Mouse (Mus musculus): Measurements from ENCODE around the gene Gm20219.

Gm20219 gene

DNA sequence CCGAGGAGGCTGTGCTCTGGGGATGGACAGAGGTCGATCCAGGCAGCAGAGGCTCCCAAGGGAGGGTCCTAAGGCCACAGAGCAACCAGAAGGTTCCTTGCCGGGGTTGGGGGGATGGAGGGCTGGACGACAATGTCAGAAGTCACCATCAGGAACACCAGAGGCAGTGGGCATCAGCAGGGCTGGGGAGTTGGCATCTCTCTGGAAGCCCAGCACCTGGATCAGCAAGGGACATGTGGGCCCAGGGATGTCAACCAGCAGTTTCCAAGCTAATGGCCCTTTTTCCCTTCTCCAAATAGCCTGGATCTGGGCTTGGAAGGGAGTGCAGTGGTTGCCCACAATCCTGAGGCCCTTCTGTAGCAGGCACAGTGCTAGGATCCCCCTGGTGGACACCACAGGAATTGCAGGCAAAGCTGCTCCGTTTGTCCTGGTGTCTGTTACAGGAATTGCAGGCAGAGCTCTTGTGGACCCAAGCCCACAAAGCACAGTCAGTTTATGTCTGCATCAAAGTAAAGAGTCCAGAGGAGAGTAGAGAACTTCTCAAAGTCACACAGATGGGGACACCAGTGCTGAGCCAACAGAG is 1.3 kb downstream of the Gm20219 start:
- peak; percentile 54 for DNase-seq (ENCODE audit: low read depth, low spot score)

DNA sequence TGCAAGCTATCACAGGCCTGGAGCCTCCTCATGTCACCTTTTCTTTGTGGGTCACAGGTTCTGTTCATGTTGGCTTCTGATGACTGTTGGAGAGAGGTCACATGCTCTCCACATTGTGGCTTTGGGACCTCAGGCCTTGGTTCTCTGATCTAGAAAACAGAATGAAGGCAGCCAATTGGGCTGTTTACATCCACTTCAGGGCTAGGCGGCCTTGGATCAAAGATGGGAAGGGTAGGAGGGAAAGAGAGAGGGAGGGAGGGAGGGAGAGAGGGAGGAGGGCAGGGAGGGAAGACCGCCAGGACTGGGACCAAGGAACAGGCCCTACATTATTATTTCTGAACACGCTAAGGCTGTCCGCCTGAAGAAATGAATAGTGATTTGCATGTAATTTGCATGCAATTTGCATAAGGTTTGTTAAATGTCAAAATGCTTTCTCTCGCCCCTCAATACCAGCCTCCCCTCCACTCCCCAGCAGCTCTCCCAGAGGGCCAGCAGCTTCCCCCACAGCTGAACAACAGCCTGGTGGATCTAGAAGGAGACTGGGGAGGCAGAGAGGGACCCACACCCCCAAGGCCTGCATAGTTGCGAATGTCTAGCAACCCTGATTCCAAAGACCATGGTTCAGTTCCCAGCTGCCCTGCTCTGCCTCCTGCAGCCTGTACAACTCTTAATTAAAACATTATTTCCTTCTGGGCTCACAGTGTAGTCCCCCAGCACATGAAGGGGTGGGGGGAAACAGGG is 2.2 kb downstream of the Gm20219 start:
- no peak for DNase-seq (ENCODE audit: low read depth, low spot score)

DNA sequence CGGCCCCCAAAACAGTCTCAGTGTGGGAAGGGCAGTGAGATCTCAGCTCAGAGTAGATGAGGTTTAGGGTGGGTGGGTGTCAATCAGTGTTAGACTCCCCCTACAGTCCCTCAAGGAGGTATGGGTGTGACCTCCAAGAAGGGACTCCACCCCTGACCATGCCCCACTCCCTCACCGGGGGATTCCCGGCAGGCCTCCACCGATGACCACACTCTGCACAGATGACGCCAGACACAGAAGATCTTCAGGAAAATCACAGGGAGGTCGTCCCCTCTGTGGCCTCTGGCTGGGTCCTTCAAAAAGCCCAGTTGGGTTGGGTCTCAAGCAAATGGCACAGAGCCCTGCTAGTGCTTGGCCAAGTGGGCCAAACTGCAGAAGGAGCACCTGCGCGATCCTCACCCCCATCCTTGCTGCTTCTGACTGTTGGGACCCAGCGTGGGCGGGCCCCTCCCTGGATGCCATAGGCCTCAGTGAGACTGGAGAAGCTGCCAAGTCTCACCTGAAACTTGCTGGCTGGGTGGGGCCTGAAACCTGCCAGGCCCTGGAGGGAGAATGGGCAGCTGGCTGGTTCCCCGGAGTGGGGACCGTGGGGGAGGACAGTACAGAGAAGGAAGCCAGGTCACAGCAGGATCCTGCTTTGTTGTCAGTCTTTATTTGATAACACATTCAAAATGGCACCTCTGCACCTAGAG is 3.3 kb downstream of the Gm20219 start:
- no peak for DNase-seq (ENCODE audit: low read depth, low spot score)

DNA sequence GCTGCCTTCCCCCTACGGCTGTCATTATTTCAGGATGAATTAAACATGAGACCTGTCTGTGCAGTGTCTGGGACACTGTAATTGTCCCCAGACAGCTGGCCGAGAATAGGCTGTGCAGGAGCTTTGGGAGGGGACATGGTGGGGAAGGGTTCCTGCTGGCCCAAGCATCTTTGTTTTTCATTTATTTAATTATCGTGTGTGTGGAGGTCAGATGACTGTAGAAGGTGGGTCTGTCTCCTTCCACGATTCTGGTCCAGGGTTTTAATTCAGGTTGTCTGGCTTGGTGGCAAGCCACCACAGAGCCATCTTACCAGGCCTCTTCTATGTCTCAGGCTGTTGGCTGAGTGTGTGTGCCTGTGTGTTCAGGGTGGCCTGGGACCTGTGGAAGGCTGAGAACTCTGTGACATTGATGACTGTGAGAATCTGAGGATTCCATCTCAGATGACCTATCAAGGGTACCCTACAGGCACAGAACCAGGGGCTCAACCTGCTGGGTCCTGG is 5.5 kb downstream of the Gm20219 start:
- no peak for DNase-seq (ENCODE audit: low read depth, low spot score)

DNA sequence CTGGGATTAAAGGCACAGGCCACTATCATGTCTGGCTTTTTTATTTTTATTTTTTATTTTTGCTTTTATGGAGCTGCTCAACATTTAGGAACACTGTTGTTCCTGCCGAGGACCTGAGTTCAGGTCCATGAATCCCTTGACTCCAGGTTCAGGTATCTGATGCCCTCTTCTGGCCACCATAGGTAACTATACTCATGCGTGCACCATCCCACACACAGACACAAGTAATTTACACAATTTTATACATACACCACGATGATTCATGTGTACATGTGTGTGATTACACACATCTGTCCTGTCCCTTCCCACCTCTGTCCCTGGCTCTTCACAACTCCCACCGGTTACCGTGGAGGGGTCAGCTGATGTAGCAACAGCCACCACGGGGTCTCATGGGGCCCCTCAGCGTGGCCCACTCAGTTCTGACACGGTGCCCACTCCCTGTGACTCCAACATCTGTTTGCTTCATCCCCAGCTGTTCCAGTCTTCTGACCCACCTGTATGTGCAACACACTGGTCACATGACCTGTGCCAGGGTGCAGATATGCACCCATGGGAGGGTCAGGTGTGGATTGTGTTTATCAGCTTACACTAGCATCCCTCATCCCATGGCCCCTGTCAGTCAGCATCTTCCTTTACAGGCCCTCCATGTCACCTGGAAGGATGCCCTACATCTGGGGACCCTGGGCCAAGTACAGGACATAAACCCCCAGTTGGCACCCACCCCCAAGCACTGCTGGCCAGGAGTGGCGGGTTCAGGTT is 6.2 kb downstream of the Gm20219 start:
- no peak for DNase-seq (ENCODE audit: low read depth, low spot score)

DNA sequence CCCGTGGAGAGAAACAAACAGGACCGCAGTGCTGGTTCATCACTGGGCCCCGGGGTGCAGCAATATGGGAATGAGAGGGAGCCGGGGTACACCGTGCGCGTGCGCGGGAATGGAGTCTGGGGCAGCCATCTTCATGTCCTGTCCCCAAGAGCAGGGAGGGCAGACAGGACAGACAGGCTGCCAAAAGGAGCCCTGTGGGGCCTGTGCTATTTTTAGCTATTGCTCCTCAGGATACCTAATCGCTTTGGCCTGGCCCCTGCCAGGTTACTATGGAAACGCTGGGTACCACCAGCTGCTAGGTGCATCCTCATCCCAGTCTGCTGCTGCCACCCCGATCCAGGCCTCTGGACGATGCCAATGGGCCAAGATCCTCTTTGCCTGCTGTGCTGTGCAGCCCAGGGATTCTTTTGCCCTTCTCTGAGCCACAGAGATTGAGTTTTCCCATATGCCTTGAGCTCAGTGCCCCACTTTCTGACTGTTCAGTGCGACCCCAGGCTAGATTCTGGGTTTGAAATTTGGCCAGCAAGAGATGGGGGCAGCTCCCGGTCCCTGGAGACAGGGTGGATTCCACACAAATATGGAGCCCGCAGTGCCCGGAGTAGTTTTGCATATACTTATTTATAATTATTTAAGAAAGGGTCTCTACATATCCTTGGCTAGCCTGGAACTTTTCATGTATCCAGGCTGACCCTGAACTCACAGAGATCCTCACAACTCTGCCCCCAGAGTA is 6.9 kb downstream of the Gm20219 start:
- no peak for DNase-seq (ENCODE audit: low read depth, low spot score)

DNA sequence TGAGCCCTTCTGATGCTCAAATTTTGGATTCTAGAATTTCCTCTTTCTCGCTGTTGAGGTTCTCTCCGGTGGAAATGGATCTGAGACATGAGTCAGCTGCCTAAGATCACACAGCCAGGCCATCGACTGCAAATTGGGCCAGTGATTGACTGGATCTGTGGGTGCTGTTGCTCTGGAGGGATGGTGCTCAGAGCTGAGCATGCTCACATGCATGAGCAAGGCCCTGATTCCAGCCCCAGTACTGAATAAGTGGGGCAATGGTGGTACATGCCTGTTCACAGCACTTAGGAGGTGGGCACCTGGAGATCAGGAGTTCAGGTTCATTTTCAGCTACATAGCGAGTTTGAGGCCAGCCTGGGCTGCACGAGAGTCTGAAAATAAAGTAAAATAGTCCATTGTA is 7.6 kb downstream of the Gm20219 start:
- no peak for DNase-seq (ENCODE audit: low read depth, low spot score)

DNA sequence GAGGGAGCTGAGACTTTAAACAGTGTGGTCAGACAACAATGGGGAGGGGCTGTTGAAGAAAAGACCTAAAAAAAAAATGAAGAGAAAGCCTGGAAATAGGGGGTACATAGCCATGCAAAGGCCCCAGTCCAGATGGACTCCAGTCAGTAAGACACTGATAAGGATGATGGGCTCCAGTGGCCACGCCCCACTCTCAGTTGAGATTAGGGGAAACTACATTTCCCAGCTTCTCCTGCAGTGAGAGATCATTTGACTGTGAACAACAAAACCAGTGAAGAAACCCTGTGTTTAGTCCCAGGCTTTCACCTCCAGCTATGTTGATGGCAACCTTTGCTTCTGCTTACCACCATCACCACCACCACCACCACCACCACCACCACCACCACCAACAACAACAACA is 8.2 kb downstream of the Gm20219 start:
- no peak for DNase-seq (ENCODE audit: low read depth, low spot score)

DNA sequence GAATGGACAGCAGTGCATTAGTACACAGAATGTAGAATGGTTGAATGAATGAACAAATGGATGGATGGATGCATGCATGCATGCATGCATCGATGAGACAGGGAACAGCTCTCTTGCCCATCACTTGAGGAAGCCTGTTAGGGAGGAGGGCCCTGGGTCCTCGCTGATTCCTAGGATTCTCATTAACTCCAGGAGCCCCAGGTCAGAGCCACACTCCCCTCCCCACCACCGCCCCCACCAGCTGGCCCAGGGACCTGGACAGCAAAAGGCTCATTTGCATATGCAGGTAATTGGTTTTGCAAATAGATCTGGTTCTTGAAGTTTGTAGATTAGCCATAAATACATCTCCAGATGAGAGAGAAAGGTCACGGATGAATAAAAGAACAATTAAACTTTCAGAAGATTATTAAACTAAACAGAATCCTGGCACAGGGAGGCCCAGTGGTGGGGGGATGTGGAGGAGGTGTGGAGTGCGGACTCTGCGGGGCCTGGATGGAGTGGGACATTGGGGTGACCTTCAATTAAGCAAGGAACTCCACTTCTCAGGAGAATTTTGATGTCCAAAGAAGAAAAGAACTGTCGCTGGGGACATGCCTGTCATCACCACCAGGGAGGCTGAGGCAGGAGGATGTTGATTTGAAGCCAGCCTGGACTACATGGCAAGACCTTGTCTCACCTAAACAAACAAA is 9.3 kb downstream of the Gm20219 start:
- DNase-seq (ENCODE audit: low read depth, low spot score): no peak

DNA sequence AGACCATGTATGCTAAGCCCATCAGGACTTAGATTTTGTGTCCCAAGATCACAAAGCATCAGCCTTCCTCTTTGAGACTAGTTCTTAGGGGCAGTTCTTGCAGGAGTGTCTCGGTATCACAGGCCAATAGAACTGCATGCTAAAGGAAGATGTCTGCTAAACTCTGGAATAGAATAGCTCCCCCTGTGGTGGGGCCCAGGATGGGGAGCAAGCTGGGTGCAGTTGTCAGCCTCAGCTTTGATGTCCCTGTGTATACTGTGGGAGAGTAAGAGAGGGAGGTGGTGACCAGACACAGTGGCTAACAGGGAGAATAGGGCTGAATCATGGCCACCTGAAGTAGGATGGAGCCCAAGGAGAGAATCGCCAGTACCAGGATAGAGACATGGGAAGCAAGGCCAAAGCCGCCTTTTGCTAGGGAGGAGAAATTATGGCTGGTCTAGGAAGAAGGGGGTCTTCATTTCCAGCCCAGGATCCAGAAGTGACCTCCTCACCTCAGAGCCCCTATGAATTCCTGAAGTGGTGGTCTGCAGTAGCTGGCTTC is 10.4 kb downstream of the Gm20219 start:
- no peak for DNase-seq (ENCODE audit: low read depth, low spot score)

DNA sequence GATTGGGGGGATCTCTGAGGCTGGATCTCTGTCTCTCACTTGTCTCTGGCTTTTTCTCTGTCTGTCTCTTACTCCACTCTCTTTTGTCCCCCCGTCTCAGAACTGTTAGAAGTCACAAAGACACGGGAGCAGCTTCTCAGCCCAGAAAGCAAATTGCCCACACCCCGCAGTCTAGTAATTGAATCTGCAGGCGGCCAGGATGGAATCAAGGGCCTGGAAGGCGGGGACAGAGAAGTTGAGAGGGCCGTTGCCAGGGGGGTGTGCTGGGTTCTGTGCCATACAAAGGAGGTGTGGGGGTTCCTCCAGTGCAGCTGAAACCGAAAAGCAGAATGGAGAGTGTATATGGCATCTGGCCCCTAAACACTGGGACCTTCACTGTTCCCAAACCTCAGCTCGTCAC is 11.5 kb downstream of the Gm20219 start:
- DNase-seq (ENCODE audit: low read depth, low spot score): no peak

DNA sequence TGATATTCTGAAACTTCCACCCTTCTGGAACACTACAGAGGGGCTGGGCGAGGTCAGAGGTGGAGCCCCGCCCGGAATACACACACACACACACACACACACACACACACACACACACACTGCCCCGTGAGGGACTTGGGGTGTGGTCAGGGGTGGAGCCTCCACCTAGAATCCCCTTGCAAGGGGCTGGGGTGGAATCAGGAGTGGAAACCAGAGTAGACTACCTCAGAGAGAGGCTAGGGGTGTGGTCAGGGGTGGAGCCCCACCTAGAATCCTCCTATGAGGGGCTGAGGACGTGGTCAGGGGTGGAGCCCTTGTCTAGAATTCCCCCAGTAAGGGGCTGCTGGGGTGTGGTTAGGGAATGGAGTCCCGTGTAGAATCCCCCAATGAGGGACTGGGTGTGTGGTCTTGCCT is 13.6 kb downstream of the Gm20219 start:
- no peak for DNase-seq (ENCODE audit: low read depth, low spot score)

DNA sequence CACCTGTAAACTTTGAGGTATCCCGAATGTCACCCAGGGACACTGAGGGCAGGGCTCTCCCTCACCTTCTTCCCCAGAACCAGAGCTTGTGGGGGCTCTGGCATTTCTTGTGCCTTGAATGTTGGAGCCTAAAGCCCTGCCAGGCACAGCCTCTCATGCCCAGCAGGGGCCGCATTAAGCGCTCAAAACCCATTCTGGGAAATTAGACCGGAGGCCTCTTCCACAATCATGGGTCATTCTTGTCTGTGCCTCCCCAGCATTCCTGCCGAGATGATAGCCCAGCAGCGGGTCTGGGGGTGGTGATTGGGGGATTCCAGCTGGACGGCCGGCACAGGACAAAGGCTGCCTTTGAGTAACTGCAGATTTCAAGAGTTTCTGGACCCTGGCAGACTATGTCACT is 16.3 kb downstream of the Gm20219 start:
- no peak for DNase-seq (ENCODE audit: low read depth, low spot score)

DNA sequence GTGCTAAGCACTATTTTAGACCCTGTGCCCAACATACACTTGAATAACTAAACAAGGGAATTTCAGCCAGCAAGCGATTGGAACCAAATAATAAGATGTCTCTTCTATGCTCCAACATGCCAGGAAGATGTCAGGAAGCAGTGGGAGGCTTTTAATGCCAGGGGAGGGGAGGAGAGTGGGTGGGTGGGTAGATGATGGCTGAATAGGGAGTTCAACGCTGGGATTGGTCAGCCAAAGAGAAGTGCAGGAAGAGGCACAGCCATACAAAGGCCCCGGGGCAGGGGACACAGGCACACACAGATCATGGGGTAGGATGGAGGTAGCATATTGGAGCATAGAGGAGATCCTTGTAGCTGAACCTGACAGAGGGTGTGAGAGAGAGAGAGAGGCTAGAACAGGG is 17.3 kb downstream of the Gm20219 start:
- DNase-seq (ENCODE audit: low read depth, low spot score): no peak

DNA sequence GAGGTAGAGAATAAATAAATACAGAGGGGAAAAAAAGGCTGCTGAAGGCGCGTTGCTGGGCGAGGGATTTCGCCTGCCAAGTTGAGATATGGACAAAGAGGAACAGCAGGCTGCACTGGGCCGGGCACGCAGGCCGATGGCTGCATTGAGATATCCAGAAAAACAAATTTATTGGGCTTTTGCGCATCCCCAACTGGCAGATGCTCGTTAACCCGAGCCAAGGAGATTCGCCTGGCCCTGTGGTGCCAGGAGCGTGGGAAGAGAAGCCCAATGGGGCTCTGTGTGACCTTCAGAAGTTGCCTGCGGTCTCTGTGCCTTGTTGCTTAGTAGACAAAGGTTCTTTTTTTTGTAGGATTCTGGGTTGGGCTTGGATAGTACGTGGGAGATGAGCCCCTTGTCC is 18.0 kb downstream of the Gm20219 start:
- no peak for DNase-seq (ENCODE audit: low read depth, low spot score)

DNA sequence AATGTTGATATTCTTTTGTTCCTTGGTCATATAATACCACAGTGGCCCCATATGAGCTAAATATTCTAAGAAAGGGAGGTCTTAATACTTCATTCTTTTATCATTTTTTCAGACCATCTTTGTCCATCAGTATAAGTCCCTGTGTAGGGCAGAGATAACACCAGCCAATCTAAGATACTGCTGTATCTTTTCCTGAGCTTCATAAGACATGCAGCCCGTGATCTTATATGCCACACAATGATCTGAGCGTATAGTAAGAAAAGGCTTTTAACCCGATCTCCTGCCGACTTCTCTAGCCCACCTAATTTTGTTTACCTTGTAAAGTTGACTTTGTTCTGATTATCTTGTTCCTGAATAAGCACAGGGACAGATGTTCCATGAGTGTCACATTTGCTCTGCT is 29.2 kb downstream of the Gm20219 start:
- DNase-seq (ENCODE audit: low read depth, low spot score): no peak

DNA sequence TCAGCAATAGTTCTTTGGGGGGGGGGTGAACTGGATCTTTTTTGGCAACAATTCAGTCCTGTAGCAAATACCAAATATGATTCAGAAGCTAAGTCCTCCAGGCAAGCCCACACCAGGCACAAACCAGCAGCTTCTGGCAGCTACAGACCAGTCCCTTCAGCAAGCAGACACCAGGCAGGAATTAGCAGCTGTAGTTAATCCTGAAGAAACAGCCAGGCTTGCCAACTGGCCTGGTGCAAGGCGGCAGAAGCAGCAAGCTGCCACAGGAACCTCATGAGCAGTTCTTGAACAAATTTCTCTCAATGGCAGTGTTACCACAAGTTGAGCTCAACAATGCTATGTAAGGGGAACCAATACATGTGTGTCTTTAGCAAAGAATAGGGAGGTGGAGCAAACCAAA is 31.4 kb downstream of the Gm20219 start:
- DNase-seq (ENCODE audit: low read depth, low spot score): no peak

DNA sequence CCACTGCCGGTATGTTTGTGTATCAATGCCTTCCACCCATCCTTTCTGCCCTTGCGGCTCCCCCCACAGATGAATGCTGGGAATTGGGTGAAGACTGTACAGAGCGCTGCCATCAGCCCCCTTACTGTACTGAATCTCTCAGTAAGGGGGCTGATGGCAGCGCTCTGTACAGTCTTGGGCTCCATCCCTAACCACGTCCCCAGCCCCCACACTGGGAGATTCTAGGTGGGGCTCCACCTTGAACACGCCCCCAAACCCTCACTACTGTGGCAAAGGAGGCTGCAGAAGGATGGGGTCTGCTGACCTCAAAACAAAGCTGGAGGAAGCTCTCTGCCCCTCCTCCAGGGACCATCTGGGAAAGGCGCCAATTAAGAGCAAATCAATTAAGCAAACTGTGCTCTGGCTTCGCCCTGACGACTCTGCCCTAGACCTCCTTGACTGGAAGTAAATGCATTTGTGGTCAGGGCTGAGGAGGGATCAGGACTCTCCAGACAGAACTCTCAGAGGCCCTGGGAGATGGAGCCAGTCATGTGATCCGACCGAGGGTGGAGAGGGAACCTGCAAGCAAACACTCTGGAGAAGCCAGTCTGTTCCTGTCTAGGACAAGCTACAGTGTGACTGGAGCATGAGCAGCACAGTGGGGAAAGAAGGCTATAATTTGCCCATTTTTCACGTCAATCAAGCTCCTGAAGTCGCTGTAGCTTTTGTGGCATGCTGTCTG is 38.3 kb downstream of the Gm20219 start:
- no peak for DNase-seq (ENCODE audit: low read depth, low spot score)

DNA sequence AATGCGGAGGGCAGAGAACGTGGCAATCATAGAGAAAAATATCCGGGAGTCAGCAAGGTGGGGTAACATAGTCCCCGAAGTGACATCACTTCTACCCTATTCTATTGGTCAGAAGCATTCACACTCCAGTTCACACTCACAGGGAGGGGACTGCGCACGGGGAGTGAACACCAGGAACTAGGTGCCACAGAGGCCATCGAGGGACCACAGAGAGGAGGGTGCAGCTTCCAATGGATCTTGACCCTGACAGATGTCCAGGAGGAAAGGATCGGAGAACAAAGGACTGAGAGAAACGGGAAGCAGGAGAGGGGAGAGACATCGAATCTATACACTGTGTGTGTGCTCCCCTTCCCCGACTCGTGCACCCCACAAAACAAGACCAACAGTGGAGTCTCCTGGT is 39.3 kb downstream of the Gm20219 start:
- no peak for DNase-seq (ENCODE audit: low read depth, low spot score)

DNA sequence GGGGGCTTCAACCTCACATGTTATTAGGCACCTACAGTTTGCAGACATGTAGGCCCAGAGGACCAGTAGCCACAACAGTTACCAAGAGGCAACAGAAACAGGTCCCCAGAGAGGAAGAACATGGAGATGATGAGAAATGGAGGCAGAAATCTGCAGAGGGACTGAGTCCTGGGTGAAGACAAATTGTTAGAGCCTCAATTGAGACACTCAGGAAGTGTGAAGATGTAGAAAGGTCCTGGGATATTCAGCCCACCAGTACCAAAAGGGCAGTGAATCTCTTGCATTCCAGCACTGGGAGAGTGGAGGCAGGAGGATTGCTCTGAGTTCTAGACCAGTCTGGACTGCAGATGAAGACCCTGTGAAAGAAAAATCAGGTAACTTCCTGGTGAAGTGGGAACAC is 39.9 kb downstream of the Gm20219 start:
- DNase-seq (ENCODE audit: low read depth, low spot score): no peak
